Mouse (Mus musculus) liver, adult (tissue): ENCODE measurements around the gene Sfxn4.
A peak's percentile ranks its signal among the peaks of the same experiment; 100 is the strongest.

Source experiments
- GATA4 ChIP-seq: IDR thresholded peaks from 2 replicates; pipeline ENCODE4 v1.6.1; 2014; ENCODE audit warnings: mild to moderate bottlenecking, low read length; ENCODE audit not compliant: insufficient replicate concordance

Sfxn4 gene

DNA sequence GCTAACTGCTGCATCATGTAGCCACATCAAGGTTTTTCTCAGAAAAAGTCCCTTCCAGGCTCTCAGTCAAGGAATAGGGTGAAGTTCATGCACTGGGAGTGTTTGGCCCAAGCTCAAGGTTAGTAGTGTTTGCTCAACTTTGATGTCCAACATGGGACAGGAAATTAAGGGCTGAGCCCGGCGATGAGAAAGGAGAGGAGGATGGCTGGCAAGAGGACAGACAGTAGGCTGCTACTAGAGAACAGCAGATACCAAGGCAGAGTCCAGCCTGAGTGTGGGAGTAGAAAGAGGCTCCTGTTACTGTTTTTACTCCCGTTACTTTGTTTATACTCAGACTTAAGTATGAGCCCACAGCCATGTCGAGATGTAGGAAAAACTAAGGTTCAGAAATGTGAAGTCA lies 12.2 kb upstream of the Sfxn4 start:
- no peak for TF ChIP-seq GATA4

DNA sequence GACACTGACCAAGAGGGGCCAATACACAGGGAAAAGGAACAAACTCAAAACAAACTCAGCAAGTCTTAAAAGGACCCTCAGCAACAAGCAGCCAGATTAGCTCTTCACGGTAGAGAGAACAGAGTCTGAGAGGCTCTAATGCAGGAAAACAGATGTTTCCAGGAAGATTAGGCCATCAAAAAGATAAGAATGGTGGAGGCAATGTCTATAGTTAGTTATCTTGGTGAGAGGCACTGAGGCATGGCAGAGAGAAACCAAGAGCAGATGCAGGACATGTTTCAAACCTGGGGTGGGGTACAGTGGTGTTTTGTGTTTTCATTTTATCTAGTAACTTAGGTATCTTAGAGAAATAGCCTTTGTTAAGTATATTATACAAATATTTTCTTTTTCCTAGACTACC lies 11.0 kb upstream of the Sfxn4 start:
- TF ChIP-seq GATA4 = no peak

DNA sequence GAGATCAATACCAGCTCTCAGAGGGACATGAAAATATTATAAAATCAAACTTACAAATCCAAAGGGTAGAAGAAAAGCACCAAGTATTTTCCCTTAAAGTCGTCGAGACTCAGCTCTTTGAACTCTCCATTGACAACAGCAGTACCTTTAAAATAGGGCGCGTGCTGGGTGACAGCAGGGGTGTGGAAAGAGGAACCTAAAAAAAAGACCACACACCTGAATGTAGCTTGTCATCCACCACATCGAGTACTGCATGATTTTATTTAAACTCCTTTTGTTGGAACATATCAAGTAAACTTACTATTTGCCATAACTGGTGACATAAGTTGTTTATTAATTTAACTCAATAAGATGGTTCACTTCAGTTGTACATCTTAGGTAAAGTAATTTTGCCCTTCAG lies 10.1 kb upstream of the Sfxn4 start:
- TF ChIP-seq GATA4 = no peak

DNA sequence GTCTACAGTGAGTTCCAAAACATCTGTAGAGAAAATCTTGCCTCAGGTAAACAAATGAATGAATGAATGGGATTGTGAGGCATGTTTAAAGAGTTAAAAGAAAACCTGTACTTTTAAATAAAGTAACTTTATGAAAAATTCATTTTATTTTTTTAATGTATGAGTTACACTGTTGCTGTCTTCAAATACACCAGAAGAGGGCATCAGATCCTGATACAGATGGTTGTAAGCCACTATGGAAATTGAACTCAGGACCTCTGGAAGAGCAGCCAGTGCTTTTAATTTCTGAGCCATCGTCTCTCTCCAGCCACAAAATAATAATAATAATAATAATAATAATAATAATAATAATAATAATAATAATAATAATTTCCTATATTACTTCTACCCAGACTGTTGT lies 9.2 kb upstream of the Sfxn4 start:
- no peak for TF ChIP-seq GATA4

DNA sequence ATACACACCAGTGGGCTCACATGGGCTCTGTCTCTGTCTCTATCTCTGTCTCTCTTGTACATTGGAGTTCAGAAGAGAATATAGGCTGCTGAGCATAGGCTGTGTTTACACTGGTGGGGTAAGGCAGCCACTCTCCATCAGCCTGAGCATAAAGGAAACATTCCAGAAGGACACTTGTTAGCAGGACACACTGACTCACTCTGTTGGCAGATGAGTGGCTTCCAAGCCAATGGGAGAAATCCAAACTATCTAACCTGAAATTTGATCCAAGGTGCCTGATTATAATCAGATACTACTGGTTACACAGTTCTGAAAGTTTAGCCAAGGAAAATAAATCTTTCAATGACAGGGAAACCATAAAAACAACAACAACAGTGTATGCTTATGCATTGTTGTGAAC lies 15.5 kb downstream of the Sfxn4 start:
- no peak for TF ChIP-seq GATA4

DNA sequence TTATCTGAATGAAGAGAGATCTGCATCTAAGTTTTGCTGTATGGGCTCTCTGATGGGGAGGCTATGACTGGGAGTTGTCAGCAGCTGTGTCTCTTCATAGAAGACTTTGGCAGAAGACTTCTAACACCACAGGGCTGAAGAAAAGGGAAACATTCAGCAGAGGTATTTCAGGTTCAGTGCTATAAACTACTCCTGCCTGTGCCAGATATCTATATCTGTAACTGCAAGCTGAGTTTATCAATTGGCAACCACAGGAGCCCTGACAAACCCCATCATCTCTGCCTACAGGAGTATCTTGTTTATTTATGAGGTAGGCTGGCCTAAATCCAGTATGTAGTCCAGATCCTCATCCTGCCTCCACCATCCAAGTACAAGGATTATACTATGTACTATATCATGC lies 18.0 kb downstream of the Sfxn4 start:
- no peak for TF ChIP-seq GATA4

DNA sequence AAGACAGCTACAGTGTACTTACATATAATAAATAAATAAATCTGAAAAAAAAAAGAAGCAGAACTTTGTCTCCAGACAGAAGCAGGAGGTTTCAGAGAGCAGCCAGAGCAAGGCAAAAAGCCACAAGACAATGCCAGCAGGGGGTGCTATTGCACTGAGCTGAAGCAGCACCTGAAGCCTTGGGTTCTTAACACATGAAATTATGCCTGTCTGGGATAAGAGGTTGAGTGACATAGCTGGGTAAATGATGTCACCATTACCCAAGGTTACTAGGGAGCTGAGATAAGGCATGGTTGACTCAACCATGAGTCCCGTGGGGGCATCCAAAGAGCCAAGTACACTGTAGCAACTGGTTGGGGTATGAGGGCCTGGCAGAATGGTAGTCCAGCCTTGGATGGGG lies 23.5 kb downstream of the Sfxn4 start:
- TF ChIP-seq GATA4 = no peak

DNA sequence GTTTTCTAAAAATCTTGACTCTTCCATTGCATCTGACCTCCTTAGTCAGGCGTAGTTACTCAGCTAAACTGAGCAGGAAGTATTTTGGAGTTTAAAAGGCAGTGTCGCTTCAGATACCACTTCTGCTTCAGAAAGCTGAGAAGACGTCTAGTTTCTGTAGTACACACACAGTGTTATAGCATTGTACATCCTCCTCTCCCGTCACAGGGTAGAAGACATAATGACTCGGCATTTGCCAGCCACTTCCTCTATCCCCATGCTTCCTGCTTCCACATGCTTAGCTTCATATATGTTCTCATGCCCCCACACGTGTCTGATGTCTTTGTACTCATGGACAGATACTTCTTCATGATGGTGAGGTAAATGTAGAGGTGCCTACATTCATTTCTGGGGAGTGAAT lies 42.6 kb downstream of the Sfxn4 start:
- no peak for TF ChIP-seq GATA4

DNA sequence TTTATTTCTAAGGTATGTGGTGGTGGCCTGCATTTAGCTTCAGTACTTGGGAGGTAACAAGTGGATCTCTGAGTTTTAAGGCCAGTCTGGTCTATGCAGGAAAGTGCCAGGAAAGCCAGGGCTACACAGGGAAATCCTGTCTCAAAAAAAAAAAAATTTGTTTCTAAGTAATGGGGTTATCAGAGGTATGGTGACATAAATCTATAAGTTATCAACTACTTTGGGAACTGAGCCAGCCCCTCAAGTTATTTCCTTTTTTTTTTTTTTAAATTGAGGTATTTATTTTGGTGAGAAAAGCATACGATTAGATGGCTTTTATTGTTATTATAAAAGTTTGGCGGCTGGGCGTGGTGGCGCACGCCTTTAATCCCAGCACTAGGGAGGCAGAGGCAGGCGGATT lies 48.1 kb downstream of the Sfxn4 start:
- TF ChIP-seq GATA4 = no peak

DNA sequence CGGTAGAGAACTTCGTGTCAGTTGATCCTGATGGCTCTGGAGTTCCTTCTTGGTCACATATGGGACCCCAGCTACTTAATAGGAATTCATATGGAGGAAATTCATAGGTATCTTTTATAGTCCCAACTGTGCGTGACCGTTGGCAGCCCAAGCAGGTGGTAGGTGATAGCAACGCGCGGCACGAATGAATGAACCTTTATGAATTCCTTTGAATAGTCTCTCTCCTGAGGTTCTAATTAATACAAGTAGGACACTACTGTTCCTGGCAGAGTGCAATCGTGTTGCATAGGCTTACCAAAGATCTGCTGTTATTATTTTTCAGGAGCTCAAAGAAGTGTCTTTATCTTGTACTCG lies 49.3 kb downstream of the Sfxn4 start:
- TF ChIP-seq GATA4 = no peak

DNA sequence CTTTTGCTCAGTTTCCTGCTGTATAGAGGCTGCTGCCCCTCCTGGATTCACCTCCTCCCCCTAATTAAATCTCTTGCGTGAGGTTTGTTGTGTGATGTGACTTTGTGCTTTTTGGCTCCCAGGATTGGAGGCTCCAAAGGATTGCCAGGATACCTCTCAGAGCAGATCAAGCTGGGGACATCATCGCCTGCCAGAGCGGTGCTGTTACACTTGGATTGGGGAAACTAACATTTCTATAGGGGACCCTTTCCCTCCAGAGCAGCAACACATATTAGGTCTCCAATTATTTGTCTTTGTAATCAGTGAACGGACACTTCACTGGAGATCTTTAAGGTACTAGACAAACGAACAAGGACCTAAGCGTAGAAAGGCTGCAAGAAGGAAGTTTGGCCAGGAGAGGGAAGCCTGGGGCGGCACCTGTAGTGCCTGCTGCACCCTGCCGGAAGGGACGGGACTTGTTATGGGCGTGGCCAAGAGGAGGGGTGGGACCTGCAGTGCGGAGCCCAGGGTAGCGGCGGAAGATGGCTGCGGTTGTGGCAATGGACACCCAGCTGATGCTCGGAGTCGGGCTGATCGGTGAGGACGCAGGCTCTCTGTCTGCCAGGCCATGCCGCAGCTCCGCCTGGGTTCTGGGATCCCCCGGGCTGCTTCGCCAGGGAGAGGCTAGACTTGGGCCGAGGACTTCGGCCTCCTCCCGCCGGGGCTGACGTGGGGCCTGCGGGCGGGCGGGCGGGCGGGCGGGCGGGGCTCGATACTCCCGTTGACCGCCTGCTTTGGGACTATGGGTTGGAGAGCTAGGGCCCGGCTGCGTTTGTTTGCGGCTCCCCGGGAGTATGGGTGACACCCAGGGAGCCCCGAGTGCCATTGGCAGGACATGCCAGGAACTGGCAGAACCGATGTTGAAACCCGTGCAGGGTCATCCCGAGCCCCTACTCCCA lies 49.9 kb downstream of the Sfxn4 start, which contains the start of gene Fam45a:
Fam45a (plus strand) TSS at position 488 of the 938 bp plus-strand sequence.
- TF ChIP-seq GATA4 = no peak

DNA sequence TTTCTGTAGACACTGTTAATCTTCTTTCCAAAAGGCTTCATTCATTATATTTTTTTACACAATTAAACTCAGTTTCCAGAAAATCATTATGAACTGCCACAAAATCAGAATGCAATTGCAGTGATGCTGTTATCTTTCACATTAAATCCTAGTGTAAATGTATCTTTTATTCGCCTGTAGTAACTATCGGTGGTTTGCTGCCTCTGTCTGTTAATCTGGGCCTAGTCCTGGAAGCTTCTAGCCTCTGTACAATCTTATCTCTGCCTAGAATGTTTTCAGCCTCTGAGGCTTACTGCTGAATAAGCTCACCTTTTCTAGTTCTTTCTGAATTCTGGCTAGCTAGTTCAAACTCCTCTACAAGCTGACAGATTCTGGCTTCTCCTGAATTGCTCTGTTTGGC lies 51.4 kb downstream of the Sfxn4 start:
- no peak for TF ChIP-seq GATA4

DNA sequence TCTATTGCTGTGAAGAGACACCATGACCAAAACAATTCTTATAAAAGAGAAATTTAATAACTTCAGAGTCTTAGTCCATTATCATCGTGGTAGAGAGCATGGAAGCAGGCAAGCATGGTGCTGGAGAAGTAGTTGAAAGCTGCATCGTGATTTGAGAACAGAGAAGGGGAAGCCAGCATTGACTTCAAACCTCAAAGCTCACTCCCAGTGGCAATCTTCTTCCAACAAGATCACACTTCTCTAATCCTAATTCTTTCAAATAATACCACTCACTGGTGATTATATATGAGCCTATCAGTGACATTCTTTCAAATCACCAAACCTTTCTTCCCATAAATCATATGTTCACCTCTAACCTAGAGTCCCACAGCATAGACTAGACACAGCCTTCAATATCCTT lies 56.4 kb downstream of the Sfxn4 start:
- no peak for TF ChIP-seq GATA4

DNA sequence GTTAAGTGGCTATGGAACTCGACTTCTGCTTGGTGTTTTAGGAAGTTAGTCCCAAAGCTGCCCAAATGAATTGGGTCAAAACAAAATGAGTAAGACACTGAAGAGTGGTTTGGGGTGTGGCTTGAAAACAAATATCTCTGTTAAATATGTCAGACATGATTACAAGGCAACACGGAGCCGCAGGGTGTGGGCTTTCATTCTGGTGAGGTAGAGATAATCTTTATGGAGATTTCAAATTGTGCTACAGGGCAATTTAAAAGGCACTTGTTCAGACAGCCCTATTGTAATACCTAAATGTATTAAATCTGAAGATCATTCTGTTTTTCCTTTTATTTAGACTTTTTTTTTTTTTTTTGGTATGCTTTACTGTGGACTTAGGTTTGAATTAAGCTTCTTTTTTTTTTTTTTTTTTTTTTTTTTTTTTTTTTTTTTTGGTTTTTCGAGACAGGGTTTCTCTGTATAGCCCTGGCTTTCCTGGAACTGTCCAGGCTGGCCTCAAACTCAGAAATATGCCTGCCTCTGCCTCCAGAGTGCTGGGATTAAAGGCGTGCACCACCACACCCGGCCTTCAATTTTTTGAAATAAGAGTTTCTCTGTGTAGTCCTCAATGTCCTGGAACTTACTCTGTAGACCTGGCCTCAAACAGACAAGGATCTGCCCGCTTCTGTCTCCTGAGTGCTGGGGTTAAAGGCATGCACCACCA lies 61.3 kb downstream of the Sfxn4 start:
- TF ChIP-seq GATA4 = no peak

DNA sequence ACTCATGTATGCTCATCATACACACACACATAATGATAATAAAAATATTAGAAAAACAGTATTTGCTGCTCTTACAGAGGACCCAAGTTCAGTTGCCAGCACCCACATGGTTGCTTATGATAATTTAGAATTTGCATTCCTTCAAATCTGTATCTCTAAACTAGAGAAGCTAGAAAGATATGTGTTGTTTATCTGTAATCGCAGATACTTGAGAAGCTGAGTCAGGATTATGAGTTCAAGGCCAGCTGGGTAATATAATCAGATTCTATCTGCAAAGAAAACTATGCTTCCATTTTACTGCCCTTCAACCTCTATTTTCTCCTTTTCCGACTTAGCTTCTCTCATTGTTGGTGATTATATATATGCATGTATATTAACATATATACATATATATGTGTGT lies 63.9 kb downstream of the Sfxn4 start:
- no peak for TF ChIP-seq GATA4

DNA sequence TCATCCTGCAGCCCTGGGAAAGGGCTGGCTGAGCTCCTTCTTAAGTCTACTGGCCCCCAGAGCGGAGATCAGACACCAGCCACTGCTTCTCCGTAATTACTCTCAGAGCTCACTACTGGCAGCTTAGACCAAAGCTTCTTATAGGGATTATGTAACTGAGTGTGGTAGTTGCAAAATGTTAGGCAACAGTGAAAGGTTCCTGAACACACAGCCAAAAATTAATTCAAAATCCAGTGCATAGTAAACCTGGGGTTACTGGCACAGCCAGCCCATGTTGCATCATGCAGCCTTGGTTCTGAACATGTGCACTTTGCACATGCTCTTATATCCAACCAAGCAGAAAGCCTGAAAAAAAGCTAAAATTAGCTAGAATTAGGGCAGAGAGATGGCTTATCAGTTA lies 66.0 kb downstream of the Sfxn4 start:
- peak; percentile 83; the same call in 1 of the 2 replicates for TF ChIP-seq GATA4
